In genomic region chr10:7267106-7267505, GRCm38 (mm10) we compare ENCODE assay signal across 10 mouse cellular contexts.
DNase-seq lines count a peak whose midpoint lies in the region.
"Had no signal": no experiment of that assay in that cellular context is flagged by ENCODE, and none has a peak within 500 bp of the region (broad histone marks: within the 10 kb centered on the region; RNA-seq: fewer than 3 reads in every experiment).

No protein-coding gene starts in this region.

- peak; percentile 64 for DNase-seq in cerebellum, adult 9-10 months
- DNase-seq in cerebellum, adult 9-11 months: no peak
- peak; percentile 57 to 60 for DNase-seq in cerebellum, postnatal 14 days
- DNase-seq in cerebellum, postnatal 4 days (ENCODE audit: low spot score in 2 of 2): no peak
- DNase-seq in brain, adult 2 months (ENCODE audit: low read depth, low spot score): peak; percentile 50
- DNase-seq in right cerebral cortex, adult 2 months (ENCODE audit: low spot score in 2 of 2): no peak
- DNase-seq: adrenal gland, adult 2 months; adrenal gland, postnatal 10 days; adrenal gland, postnatal 25 days; forebrain, postnatal 0 days had no signal

Comparison
In these comparisons a context has a peak if more than half of its experiments do, and no peak if none do; other contexts are left out.
1. DNase-seq: peak in cerebellum, adult 9-10 months (single experiment), cerebellum, postnatal 14 days (2 of 2) and brain, adult 2 months (single experiment); none in cerebellum, adult 9-11 months (single experiment), cerebellum, postnatal 4 days (0 of 2) and right cerebral cortex, adult 2 months (0 of 2).